Mouse (Mus musculus) urinary bladder, postnatal 10 days (tissue): Measurements from ENCODE around the gene Irf8.
"Not testable (repeated sequence)": the region's sequence is repeated elsewhere in the genome, so short reads cannot be mapped to it uniquely, and the experiment has no call there.

Experiments
- DNase-seq: peaks from one replicate; pipeline ENCODE4 v3.0.0; 2022; ENCODE audit warnings: low spot score

The Irf8 gene

GRCm38 (mm10) chr8:120800308-120800865 is 64.2 kb downstream of the Irf8 start:
- DNase-seq, result no peak

DNA sequence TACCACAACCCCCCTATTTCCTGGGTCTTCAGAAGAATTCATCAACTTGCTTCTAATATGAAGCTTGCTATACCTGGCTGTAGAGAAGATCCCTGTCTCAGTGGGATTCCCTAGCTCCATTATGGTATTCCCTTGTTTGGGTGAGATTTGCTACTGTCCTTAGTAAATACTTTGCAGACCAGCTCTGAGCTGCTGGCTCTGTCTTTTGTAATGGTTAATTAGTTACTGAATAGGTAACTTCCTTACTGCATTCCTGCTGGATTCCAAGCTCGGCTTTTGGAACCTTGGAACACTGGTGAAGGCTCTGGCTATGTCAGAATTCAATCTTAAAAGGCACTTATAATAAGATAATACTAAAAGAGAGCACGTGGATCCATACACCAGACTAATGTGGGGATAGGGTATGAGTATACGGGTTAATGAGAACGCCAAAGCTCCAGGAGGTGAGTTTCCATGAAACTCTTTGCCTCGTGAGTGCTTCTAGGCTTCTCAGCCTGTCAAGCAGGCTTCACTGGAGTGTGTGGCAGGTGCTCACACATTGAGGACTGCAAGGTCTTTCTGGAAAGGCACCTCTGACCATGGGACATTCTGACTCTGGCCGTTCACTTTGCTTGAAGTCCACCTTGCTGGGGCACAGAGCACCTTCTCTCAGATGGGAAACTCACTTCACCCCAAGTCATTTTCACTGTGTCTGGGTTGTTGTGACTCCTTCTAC is 67.7 kb downstream of the Irf8 start:
- not testable (repeated sequence) for DNase-seq

DNA sequence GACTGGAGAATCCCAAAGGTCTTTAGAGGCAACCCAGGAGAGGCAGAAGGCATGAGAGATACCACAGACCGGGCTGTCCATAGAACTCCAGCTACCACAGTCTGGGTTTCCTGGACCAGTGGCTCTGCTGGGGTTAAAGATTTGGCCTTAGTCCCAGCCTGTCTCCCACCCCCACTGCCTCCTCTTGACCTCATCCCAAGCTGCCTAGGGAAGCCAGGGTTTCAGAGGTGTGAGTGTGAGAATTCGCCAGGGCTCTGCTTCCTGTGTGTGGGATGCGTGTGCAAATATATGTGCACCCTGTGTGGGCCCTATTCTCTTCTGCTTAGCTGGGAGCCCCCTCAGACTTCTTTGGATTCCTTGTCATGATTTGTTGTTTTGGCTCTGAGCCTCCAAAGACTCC is 68.6 kb downstream of the Irf8 start:
- no peak for DNase-seq
